Mouse (Mus musculus) left cerebral cortex, postnatal 14 days (tissue): ENCODE measurements around the gene Hes7. TPM values are rescaled to one million over a fixed set of nuclear protein-coding genes. Genes with fewer than 3 reads are reported as not detected.

Experiments
- DNase-seq, 2 experiments: peaks; one replicate each; pipeline ENCODE4 v3.0.0; 2021 to 2022; ENCODE audit warnings: low spot score in 2 of 2, mixed read lengths in 1 of 2
- intact Hi-C: fragments of 180-260 bp; cut with DNase I; formaldehyde crosslinking; loops from one replicate; pipeline ENCODE4 v1.15.1; 2025
- total RNA-seq, 2 experiments: library from RNA; stranded (reverse); gene quantifications; 2 replicates each; pipeline ENCODE4 v1.2.3; 2021

Gene Hes7
- total RNA-seq, 2 experiments from 2014 or later = 0.55 to 0.70 TPM

DNA sequence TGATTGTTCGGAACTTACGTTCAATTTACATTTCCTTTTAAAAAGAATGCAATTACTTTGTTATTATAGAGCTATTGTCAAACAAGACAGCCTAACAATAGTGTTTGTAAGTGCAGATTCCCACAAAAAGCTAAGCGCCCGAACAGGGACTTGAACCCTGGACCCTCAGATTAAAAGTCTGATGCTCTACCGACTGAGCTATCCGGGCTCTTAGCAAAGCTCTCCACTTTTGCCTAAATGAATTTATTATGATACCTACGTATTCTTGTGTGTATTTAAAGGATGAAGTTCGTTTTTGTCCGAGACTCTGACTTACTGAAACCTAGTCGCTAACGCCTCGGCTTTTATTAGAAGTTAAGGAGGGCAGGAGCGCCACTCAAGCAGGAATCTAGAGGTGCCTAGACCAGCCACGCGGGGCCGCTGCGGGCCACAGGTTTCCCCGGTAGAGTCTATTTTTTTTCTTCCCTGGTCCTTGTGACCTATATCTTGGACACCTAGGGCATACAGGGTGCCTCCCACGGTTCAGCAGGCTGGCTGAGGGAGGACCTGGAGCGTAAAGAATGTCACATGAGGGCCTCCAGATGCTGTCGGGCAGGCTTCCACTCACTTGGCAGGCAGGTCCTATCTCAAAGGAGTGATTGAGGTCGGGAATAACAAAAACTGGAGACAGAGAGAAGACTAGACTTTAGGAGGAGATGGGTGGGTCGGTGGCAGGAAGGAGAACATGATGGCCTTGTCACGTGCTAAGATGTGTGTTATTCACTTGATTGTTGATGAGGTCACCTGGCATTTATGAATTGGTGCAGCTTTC lies 5.0 kb downstream of the Hes7 start:
- intact Hi-C loops = loop anchor here (1.0 to 2.0 kb wide), 2 partner anchors 25 to 62 kb away; no protein-coding TSS in a partner anchor
- peak; percentile 86 to 89 for DNase-seq

- intact Hi-C loops = loop anchor here (1.0 to 2.0 kb wide), 2 partner anchors 25 to 63 kb away; no protein-coding TSS in a partner anchor
- DNase-seq = no peak
Observed at GRCm38 (mm10) chr11:69125852-69125918, 5.5 kb downstream of the Hes7 start, which contains the start of gene Aloxe3. Aloxe3 (plus strand) TSS chr11:69125896.

DNA sequence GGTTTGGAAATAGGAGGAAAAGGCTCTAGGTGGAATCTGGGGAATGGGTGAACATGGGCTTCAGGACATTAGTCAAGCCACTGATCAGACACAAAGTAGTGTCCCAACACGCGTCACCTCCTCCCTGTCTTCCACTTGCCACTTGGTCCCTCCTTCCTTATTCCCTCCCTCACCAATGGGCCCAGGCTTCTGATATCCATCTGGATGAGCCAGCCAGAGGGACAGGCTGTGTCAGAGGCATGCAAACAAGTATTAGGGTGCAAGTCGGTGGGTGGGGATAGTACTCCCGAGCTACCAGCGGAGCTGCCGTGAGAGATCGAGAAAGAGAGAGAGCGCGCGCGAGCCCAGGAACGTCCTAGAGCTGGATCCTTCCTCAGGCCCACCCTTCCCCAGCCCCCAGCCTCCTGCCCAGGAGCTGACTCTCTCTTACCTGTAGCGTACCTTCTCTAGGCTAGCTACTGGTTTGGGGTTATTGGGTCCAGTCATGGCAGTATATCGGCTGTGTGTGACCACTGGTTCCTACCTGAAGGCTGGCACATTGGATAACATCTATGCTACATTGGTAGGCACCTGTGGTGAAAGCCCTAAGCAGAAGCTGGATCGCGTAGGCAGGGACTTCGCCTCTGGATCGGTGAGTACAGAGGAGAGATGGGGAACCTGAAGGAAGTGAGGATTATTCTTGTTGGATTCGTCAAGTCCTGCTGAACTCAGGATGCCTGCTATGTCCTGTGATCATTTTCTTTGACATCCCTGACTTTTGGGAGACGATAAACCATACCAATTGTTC lies 5.9 kb downstream of the Hes7 start:
- DNase-seq = no peak
- intact Hi-C loops = loop anchor here (1.0 to 2.0 kb wide), 2 partner anchors 24 to 63 kb away; no protein-coding TSS in a partner anchor

DNA sequence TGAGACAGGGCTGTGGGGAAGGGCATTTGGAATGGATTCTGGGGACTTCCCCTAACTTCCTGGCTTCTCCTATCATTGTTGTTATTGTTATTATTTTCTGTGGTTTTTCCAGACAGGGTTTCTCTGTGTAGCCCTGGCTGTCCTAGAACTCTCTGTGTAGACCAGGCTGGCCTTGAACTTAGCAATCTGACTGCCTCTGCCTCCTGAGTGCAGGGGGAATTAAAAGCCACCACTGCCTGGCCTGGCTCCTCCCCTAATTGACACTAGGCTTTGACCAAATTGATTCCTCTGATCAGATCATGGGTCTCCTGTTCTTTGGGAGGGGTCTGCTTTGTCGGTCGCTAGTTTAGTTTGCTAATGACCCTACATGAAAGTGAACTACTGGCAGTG lies 6.5 kb downstream of the Hes7 start:
- DNase-seq = no peak
- intact Hi-C loops = no loop called here

GRCm38 (mm10) chr11:69128426-69129122 lies 8.4 kb downstream of the Hes7 start:
- intact Hi-C loops = no loop called here
- no peak for DNase-seq

- no peak for DNase-seq
- intact Hi-C loops = no loop called here
Observed at GRCm38 (mm10) chr11:69133566-69133922, 13.3 kb downstream of the Hes7 start.

GRCm38 (mm10) chr11:69133923-69134621 lies 13.9 kb downstream of the Hes7 start:
- DNase-seq = peak; percentile 86 to 97
- intact Hi-C loops = no loop called here

DNA sequence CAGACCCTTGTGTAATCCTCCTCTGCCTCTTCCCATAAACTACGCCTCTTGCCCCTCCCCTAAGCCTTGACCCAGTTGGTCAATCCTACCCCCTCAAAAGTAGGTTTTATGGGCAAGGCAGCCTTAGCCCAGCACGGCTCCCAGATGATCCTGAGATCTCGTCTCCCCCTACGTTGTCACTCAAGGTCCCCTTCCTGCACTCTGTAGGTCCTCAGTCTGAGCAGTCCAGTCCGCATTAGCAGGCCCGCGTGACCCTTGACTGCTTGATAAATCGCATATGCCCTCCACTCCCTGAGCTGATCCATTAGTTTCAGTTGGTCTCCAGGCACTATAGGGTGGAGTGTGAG lies 14.4 kb downstream of the Hes7 start:
- no peak for DNase-seq
- intact Hi-C loops = no loop called here

DNA sequence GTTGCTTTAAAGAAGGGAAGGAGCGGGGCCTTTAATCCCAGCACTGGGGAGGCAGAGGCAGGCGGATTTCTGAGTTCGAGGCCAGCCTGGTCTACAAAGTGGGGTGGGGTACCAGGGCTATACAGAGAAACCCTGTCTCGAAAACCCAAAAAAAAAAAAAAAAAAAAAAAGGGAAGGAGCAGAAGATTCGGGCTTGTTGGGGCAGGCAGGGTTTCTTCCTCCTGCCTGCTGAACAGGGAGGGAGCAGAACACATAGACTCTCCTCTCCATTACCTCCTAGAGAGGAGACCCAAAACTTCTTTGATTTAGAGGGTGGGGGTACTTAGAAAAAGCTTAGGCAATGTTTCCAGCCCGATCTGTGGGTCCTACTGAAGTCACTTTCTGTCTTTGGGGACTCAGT lies 15.2 kb downstream of the Hes7 start:
- intact Hi-C loops = no loop called here
- no peak for DNase-seq

DNA sequence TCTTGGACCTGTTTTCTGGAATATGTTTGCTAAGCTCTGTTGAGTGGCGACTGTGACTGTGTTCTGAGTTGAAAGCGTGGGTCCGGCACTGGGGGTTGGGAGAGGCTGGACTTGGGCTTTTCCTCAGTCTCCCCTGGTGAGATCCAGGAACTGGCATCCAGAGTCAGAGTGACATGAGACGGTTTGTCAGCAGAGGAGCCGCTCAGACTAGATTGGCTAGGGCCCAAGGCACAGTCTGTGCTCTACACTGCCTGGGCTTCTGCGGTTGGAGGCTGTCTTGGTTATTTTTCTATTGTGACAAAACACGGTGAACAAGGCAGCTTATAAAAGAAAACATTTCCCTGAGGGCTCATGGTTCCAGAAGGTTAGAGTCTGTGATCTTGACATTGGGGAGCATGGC lies 27.3 kb downstream of the Hes7 start:
- no peak for DNase-seq
- intact Hi-C loops = no loop called here

- no peak for DNase-seq
- intact Hi-C loops = no loop called here
Observed at GRCm38 (mm10) chr11:69148451-69148960, 28.3 kb downstream of the Hes7 start.

DNA sequence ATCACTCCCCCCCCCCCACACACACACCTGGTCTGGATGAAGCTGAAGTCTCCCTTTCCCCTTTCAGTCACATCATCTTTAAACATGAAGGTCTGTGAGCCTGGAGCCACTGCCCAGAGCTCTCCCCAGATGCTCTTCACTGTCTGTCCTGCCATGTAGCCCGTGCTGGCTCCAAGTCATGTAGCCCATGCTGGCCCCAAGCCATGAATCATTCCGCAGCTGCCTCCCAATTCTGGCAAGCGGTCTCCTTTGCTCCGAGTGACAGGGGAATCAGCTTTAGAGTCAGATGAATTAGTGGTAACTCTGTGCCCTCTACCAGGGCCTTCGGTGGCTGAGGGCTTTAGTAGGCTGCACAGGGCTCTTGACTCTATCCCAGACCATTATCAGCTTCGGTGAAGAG lies 29.5 kb downstream of the Hes7 start:
- intact Hi-C loops = loop anchor here (1.0 kb wide), 1 partner anchor 24 kb away; the partner anchor contains the start of gene Aloxe3
- peak in 1 of 2 experiments; percentile 42 for DNase-seq

GRCm38 (mm10) chr11:69150444-69150843 lies 30.2 kb downstream of the Hes7 start:
- DNase-seq = peak; percentile 73 to 74
- intact Hi-C loops = loop anchor here (1.0 kb wide), 1 partner anchor 25 kb away; the partner anchor contains the start of gene Aloxe3

DNA sequence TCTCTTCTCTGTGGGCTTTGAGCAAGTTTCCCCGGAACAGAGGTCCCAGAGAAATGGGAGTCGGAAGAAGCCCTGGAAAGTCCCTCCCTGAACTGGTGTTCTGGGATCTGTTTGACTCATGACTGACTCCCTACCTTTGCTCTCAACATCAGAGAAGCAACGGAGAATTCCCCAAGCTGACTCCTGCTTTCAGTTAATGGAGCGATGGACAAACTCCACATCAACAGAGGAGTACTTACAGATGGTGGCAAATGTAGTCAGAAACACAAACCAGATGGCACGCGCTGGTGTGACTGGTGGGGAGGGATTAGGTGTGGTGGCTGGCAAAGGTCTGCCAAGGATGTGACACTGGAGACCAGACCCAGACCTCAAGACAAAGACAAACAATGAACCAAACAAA lies 30.8 kb downstream of the Hes7 start:
- intact Hi-C loops = no loop called here

GRCm38 (mm10) chr11:69153831-69154230 lies 33.6 kb downstream of the Hes7 start:
- no peak for DNase-seq
- intact Hi-C loops = no loop called here

More for the DNA sequence above, 30.8 kb downstream of the Hes7 start:
- DNase-seq = no peak

- intact Hi-C loops = no loop called here
- peak in 1 of 2 experiments; percentile 71 for DNase-seq
Observed at GRCm38 (mm10) chr11:69155351-69155750, 35.1 kb downstream of the Hes7 start.

GRCm38 (mm10) chr11:69156800-69157199 lies 36.6 kb downstream of the Hes7 start, which contains the start of gene Alox12b:
Alox12b (plus strand) TSS chr11:69156989.
- DNase-seq = peak in 1 of 2 experiments; percentile 62
- intact Hi-C loops = no loop called here

GRCm38 (mm10) chr11:69169313-69169712 lies 49.1 kb downstream of the Hes7 start:
- intact Hi-C loops = no loop called here
- peak; percentile 52 to 62 for DNase-seq

DNA sequence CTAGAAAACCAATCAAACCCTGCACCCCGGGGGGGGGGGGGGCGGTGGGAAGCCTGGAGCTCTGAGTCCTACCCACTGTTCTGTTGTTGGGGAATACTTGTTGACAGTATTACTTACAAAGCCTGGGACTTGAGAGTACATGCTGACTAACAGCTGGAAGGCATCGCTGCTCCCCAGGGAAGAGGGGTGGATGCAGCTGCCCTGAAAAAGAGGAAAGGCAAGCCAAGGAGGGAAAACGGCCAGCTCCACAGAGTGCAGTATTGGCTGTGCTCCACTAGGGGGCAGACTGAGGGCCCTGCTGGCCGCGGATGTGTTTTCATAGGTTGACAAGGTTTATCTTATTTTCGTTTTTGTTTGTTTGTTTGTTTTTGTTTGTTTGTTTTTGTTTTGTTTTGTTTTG lies 51.4 kb downstream of the Hes7 start:
- intact Hi-C loops = no loop called here
- peak; percentile 60 to 67 for DNase-seq

DNA sequence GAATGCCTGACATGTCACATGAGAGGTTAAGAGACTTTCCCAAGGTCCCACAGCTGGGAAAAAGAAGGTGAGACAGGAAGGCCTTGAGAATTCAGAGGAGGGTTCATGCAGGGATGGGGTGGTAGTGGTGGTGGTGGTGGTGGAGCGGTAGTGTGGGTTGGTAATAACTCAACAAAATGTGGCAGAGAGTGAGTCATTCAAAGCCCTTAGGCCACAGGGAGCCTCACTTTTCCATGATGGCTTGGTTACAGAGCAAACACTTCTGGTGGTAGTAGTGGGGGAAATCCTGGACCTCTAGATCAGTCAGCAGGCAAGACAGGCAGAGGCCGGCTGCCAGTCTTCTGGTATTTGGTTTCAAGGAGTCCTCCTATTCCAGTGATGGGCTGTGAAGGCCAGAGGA lies 52.4 kb downstream of the Hes7 start:
- no peak for DNase-seq
- intact Hi-C loops = no loop called here
